Mouse (Mus musculus) left cerebral cortex, postnatal 14 days (tissue): ENCODE results near the gene Fam78b. TPM values are rescaled to one million over a fixed set of nuclear protein-coding genes. Genes with fewer than 3 reads are reported as not detected.

Experiments used
- DNase-seq, 2 experiments: peaks; one replicate each; pipeline ENCODE4 v3.0.0; 2021 to 2022; ENCODE audit warnings: low spot score in 2 of 2, mixed read lengths in 1 of 2
- intact Hi-C: fragments of 180-260 bp; cut with DNase I; formaldehyde crosslinking; loops from one replicate; pipeline ENCODE4 v1.15.1; 2025
- total RNA-seq, 2 experiments: library from RNA; stranded (reverse); gene quantifications; 2 replicates each; pipeline ENCODE4 v1.2.3; 2021

Gene Fam78b
- total RNA-seq, 2 experiments from 2014 or later, result 34.7 to 34.8 TPM

DNA sequence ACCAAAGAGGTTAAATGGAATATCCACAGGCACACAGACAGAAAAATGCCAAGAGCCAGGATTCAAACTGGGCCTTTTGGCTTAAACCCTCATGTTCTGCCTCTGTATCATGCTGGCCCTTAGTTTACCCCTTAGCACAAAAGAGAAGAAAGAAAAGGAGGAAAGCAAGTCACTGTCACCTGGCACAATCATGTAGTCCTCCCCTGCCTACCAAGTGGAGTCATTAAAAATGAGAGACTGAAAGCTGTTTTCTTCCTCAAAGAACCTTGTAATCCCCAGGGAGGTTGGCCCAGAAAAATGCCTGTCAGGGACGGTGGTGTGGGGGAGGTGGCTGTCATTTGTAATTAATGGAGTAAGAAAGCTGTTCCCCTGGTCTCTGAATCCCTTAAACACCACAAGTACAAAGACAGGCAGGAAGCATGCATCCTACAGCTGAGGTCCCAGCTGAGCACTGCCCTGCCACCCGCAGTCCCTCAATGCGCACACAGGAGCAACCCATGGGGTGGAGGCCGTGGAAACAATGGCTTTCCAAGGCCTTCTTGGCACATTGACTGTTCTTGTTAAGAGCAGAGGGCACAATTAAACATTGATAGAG is 81.4 kb downstream of the Fam78b start:
- intact Hi-C loops, result no loop called here

DNA sequence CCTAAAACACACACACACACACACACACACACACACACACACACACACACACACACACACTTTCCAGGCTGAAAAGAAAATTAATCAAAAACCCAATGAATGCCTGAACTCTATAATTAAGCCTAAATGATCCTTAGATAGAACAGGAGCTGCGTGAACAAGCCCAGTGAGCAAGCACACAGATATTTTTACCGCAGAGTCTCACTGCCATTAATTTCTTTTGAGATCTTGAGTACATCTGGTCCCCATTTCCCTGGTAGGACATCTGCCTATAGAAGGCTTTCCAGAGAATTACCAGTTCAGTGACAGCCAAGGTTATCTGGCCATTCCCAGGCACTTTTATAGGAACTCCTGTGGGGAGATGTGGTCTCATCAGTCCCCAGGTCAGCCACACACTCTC is 82.0 kb downstream of the Fam78b start:
- intact Hi-C loops, result no loop called here

More for the DNA sequence above, 81.4 kb downstream of the Fam78b start:
- no peak for DNase-seq

DNA sequence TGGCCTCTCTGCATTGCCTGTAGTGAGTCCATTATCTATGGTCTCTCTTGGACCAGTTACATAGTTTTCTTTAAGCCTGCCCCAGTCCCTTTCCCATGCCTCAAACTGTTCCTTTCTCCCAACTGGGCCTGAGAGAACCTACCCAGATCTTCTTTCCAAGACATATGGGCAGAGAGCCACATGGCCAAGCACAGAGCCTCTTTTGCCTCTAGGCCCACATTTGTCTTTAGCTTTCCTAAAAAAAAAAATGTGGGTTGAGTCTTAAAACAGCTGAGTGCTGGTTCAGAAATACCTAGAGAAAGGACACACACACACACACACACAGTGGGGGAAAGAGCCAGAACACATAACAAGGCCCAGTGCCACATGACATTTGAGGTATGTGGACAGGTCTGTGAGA is 83.1 kb downstream of the Fam78b start:
- intact Hi-C loops, result no loop called here
- DNase-seq, result peak; percentile 37 to 38

More for the DNA sequence above, 82.0 kb downstream of the Fam78b start:
- no peak for DNase-seq

DNA sequence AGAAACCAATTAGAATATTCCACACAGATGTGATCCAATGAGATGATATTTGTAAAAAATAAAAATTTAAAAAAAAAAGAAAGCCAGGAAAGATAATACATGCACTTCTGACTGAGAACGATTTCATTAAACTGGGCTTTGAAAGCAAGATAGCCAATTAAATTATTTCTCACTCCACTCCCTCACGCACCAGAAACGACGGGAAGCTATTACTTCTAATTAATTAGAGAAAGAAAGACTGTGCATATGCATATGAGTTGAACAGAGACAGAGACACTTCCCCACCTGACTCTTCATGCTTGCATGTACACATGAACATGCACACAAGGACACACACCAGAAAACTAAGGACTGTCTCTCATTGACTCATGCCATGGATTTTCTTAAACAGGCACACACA is 84.2 kb downstream of the Fam78b start:
- intact Hi-C loops, result no loop called here
- no peak for DNase-seq

DNA sequence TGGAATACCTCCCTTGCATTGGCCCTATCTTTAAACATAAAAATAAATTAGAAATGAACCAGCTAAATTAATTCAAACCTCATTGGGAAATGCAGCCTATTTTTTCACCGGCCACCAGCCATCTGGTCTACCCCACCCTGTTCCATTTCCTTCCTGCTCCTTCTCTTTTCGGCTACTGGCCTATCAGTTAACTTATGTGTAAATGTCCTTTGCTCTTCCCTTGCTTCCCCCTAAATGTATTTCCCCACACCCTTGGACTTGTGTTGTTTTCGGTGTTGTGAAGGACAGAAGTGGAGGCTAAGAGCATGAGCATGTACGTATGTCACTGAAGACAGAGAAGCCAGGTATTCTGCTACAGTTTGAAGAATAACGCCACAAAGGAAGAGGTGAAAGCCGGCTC is 89.2 kb downstream of the Fam78b start:
- no peak for DNase-seq
- intact Hi-C loops, result no loop called here

DNA sequence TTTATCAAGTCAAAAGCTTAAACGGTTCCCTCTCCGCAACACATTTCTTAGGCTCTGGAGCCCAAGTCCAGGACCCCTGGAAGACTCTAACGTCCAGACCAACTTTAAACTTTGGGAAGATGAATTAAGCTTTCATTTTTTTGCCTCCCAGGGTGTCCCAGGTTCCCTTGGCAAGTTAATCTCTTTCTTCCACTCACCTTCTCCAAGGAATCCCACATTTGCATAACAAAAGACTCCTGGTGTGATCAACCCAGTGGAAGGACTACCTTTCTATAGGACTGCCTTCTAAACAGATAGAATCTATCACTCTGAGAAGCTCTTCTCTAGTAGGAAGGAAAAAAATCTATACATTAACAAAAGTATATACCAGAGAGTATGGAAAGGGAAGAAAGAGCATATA is 92.3 kb downstream of the Fam78b start:
- no peak for DNase-seq
- intact Hi-C loops, result no loop called here

DNA sequence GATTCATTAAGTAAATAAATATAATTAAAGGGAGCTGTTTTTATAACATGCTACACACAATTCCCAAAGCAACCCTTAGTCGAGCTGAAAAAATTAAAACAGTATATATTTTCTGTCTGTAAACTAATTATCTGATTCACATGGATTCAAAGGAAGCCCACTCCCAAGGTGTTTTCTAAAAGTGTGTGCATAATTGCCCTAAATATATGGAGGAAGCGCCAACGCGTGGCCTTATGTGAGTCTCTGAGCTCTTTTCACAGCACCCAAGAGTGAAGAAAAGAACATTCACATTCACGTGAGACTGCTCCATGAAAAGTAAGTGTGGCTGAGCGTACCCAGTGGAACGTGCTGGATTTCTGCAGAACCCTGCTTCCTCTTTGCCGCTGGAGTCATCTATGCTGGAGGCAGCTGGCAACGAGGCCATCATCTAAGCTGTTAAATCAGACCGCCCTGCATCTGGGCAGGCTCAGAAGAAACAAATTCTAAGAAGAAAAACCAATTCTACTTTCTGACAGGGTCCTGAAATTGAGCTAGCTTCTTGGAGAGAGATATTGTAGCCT is 93.5 kb downstream of the Fam78b start:
- no peak for DNase-seq
- intact Hi-C loops, result no loop called here

DNA sequence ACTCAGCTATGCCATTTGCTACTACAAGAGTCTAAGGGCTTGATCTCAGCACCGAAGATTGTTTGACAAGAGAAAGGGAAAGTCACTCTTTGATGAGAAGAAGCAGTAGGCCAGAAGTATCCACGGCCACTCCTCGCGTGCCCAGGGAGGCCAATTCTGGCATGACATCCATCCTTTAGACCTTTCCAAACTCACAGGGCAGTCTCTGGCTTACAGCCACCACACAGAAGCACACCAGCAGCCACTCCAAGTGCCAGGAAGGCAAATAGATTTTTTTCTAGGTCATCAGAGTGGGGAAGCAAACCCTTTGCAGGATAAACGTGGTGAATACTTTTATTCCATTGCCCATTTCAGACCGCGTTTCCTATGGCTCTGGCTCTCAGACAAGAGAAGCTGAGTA is 97.5 kb downstream of the Fam78b start:
- no peak for DNase-seq
- intact Hi-C loops, result no loop called here

DNA sequence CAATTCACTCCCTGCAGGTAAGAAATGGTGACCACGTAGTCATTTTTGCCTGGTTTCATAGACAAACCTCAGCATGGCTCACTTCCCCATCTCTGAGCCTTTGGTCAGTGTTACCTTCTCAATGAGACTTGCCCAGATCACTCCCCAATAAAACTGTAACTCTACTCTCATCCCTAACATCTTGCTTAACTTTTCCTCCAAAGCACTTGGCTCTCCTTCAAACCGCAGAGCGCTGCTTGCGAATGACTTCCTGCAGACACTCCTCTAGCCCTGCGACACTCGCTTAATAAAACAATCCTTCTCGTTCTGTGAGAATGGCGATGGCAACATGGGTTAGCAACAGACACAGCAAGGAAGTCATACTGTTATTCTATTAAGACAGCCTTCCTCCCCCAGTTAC is 100.8 kb downstream of the Fam78b start:
- DNase-seq, result no peak
- intact Hi-C loops, result no loop called here

DNA sequence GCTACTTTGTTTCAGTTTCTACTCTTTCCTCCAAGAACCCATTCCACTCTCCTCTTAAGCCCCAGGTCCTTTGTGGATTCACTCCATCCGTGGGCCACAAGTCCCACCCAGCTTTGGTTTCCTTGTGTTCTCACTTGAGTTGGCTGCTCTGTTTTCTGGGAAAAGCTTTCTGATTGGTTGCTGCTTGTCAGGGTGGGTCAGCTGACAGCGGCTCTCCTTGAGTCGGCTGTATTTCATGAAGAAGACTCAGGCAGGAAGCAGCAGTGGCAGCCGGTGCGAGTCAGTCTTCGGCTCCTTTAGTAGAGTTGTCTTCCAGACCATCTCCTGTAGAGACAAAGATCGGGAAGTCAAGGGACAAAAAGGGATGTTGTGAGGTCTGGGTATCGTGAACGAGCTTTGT is 101.3 kb downstream of the Fam78b start:
- intact Hi-C loops, result no loop called here
- DNase-seq, result no peak

DNA sequence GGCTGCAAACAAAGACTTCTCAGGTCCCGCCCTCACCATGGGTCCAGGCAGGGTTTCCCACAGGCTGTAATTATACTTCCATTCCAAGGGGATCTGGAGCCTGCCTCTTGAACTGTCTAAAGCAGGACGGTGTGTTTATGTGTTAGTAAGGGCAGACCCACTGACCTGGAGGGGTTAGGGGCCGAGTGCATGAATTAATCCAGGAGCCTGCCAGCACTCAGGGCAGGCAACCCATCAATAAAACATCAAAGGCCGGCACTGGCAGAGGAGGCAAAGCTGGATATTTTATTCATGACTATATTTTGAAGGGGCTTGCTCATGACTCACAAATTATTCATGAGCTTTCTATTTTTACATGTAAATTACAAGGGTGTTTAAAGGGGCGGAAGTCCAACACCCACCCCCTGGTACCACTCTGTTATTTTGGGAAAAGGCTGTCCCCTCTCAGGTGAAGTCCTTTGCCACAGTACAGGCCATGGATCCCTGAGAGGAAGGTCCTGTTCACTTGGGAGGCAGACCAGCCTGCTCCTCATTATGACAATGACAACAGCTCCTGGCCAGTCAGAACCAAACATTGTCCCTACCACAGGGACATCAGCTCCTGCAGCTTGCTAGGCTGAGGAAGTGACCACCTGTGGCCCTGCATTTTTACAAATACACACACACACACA is 103.9 kb downstream of the Fam78b start:
- intact Hi-C loops, result no loop called here
- DNase-seq, result no peak

DNA sequence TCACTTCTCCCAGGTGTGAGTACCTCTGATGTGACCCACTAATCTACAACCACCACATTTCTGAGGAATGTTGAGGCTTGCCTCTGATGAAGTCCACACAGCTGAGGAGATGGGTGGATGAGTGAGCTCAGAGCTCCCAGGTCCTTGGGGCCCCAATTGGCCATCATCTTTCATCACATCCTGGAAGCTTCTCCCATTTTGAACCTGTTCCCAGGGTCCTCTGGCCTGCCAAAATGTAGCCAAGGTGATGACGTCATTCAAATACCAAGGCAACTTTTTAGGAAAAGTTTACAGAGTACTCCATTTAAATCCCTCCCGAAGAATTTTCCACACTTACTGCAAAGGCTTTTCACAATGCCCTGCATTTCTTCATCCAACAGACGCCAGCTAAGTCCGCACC is 104.7 kb downstream of the Fam78b start:
- intact Hi-C loops, result no loop called here
- DNase-seq, result no peak

DNA sequence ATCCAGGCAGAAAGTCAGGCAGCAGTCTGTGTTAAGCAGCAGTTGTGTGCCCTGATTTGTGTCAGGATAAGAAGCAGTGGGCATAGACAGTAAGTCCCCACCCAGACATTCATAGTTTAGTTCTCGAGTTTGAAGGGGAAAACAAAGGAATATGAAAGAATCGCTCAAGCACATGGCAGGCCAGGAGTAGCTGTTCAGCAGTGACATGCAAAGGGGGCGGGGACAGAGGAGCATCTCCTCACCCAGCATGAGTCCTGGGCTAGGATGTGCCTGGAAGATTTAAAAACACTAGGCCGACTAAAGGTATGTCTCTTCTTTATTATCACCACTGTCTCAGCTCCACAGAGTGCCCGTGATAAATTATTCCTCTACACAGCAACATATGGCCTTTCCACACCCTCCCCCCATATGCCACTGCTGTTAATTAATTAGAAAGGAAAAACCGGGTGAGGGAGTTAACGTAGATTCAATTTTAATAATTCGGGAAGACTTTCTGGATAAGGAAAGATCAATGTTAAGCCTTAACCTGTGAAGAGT is 107.8 kb downstream of the Fam78b start:
- intact Hi-C loops, result no loop called here
- DNase-seq, result no peak

DNA sequence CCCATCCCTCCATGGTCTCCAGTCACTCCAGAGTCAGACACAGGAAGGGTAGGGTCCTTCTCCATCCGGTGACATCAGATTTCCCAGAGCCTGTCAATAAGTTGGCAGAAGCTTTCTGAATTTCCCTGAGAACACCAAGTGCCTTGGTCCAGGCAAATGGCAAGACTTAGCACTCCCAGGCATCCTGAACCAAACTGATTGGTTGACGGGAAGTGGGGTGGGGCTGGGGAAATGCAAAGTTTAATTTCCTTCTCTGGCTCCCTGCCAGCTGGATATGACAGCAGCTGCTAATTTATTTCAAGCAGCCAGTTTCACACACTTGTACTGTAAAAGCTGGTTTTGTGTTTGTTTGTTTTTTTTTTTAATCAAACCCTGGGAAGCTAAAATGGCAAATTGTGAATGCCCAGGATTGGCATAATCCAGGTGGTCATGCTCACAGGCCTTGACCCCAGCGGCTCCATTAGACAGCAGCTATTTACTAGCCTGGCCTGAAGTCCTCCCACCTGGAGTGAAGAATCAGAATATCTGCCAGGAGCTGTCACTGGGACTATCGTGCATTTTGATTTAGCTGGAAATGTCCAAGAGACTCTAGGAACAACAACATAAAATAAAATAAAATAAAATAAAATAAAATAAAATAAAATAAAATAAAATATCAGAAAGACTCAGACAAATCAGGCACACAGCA is 113.3 kb downstream of the Fam78b start:
- DNase-seq, result peak in 1 of 2 experiments; percentile 35
- intact Hi-C loops, result no loop called here

DNA sequence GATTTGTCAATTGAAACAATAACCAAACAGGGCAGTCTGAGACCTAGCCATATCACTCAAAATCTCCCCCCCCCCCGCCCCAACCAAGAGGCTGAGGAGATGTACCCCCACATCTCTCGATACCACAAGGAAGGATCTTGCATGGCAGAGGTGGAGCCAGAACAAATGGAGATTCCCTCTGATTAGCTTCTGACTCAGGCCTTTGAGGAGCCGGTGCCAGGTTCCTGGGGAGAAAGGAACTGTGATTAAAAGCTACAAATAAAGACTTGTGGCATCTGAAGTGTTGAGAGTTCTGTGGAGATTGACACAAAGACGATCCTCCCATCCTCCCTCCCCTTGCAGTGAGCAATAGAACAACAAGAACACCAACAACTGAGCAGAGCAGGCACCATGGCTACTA is 113.9 kb downstream of the Fam78b start:
- intact Hi-C loops, result no loop called here
- no peak for DNase-seq

DNA sequence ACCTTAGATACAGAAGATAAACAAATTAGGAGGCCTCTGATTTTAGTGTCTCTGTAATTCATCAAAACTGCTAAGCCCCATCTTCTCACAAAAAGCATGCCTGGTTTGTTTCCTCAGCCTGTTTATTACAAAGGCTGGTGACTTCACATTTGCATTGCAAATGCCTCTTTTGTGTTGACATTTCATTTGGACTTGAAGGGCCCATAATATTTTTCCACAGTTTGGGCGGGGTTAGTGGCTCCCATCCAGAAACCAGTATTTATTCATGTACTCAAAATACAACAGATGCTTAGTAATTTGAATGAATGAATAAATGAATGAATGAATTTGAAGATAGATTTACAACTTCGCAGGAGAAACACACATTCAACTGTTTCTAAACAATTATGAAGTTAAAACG is 115.5 kb downstream of the Fam78b start:
- intact Hi-C loops, result no loop called here
- DNase-seq, result no peak

DNA sequence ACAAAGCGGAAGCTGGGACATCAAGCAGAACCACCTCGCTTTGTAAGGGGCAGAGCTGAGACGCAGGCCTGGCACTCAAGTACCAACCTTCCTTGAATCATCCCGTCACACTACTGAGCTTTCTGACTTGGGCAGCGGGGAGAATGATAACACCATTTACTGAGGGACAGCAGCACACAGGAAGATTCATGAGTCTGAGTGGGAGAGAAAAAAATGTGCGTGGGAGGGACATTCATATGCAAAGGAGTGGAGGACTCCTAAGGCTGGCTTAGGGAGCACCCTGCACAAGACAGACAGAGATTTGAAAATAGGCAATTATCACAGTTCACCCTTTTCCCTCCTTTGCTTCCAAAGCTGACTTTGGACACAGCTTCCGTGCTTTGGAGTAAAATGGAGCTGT is 117.8 kb downstream of the Fam78b start:
- intact Hi-C loops, result no loop called here

DNA sequence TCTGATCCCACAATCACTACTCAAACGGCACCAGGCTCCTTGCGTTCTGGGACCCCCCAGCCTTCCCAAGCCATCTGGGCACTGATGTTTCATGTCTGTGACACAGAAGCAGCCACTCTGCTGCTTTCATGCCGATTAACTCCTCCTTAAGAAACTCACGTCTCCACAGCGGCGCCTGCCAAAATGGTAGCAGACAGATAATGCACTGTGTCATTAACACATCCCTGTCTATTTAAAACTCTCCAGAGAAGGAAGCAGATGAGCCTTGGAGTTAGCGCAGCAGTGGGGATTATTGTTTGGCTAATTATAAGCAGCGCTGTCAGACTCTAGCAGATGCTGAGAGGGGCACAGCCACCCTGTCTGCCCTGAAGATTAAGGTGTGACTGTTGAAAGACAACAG is 118.2 kb downstream of the Fam78b start:
- peak; percentile 58 to 62 for DNase-seq
- intact Hi-C loops, result no loop called here

More for the DNA sequence above, 117.8 kb downstream of the Fam78b start:
- DNase-seq, result peak in 1 of 2 experiments; percentile 59

DNA sequence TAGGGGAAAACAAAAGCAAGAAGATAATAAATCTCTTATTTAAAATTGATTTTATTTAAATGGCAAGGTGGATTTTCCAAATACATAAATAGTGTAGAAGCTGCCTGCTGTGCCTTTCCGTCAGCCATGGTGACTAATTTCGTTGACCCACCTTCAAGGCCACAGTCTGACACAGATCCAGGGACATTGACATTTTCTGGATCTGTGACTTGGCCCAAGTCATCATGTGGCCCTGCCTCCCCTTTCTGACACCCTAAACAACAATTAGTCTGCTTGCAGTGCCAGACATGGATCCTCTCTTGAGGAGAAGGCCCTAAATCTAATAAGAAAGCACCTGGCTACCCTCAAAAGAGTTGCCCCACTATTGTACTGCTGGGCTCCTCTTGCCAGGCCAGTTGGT is 121.2 kb downstream of the Fam78b start:
- intact Hi-C loops, result no loop called here
- DNase-seq, result no peak

DNA sequence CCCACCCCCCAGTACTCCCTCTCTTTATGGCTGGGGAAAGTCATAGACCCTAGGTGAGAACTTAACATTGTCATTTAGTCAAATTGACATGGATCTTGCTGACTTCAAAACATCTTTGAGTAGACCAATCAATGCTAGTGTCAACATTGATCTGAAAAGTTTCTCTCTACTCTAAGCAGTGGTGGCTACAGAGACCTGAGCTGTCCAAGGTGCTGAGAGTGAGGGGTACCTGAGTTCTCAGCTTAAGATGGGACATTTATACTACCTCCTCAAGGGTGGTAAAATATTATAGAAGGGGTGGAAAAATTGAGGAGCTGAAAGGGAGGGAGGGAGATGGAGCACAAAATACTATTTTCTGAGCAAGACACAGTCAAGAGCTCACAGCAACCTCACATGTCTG is 122.3 kb downstream of the Fam78b start:
- no peak for DNase-seq
- intact Hi-C loops, result no loop called here
